Mouse (Mus musculus) left cerebral cortex, postnatal 14 days (tissue): Measurements from ENCODE around the gene Tlk1. TPM values are rescaled to one million over a fixed set of nuclear protein-coding genes. Genes with fewer than 3 reads are reported as not detected.
A peak's percentile ranks its signal among the peaks of the same experiment; 100 is the strongest.

Experiments
- DNase-seq, 2 experiments: peaks; one replicate each; pipeline ENCODE4 v3.0.0; 2021 to 2022; ENCODE audit warnings: low spot score in 2 of 2, mixed read lengths in 1 of 2
- intact Hi-C: fragments of 180-260 bp; cut with DNase I; formaldehyde crosslinking; loops from one replicate; pipeline ENCODE4 v1.15.1; 2025
- long read RNA-seq, 2 experiments: library from polyadenylated mRNA; stranded (forward); transcript quantifications; one replicate each; pipeline ENCODE4 v2.0.0; 2021
- total RNA-seq, 2 experiments: library from RNA; stranded (reverse); gene quantifications; 2 replicates each; pipeline ENCODE4 v1.2.3; 2021

Gene Tlk1
- total RNA-seq = 100 to 1,000 TPM in 1 of 2 experiments, 10 to 100 TPM in 1; 93.3 to 101 TPM
- long read RNA-seq, experiment 1, full-length matches to known transcripts = 60 of 100 reads
- long read RNA-seq, experiment 1, partial matches to known transcripts = 6 of 100 reads
- long read RNA-seq, experiment 1, other reads (novel, unspliced or antisense) = 34 of 100 reads
- long read RNA-seq, experiment 2, full-length matches to known transcripts = 31 of 58 reads
- long read RNA-seq, experiment 2, partial matches to known transcripts = 3 of 58 reads
- long read RNA-seq, experiment 2, other reads (novel, unspliced or antisense) = 24 of 58 reads

DNA sequence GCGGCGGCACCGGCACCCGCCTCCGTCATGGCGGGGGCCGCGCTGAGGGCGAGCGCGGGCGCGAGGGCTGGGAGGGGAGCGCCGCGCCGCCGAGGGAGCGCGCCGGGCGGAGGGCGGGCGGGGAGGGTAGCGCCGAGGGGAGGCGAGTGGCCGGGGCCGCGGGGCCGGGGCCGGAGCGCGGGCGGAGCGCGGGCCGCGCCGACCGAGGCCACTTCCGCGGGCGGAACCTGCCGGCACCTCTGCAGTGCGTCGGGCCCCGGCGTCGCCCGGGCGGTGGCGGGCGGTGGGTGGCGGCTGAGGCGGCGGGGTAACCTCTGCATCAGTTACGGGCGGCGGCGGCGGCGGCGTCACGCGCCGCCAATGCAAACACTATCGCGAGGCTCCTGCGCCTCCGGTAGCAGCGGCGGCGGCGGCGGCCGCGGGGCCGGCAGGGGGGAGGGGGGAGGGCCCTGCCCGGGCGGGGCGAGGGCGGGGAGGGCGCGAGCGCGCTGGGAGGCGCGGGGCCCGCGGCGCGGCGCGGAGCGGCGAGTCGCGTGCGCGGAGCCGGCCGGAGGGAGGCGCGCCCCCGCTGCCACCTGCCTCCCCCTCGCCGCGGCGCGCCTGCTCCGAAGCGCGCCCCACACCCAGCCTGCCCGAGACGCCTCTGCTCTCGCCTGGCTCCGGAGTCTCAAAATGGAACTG, at the start of gene Tlk1:
Tlk1 (minus strand) TSS at position 358 of the 681 bp plus-strand sequence.
- peak; percentile 55 to 65 for DNase-seq
- intact Hi-C loops = loop anchor here (2.0 to 5.0 kb wide), 3 partner anchors 45 to 212 kb away; no protein-coding TSS in a partner anchor

GRCm38 (mm10) chr2:70875129-70875528, 49.6 kb upstream of the Tlk1 start:
- no peak for DNase-seq
- intact Hi-C loops = no loop called here

DNA sequence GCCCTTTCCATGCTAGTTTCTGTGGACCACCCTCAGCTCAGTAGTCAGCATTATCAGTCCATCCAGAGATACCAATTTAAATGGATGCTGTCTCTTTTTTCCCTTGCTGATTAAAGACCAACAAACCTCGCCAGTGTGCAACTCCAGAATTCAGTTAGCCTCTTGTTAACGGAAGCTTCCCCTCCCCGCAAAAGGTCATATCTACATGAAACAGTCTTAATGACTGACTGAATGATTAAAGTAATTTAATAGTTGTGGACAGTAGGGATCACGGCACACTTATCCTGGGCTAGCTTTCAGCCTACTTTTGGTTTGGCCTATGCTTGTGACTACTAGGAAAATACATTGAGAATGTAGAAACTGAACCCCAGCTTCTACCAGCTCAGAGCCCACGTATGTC, 47.6 kb upstream of the Tlk1 start:
- intact Hi-C loops = no loop called here
- DNase-seq = no peak

DNA sequence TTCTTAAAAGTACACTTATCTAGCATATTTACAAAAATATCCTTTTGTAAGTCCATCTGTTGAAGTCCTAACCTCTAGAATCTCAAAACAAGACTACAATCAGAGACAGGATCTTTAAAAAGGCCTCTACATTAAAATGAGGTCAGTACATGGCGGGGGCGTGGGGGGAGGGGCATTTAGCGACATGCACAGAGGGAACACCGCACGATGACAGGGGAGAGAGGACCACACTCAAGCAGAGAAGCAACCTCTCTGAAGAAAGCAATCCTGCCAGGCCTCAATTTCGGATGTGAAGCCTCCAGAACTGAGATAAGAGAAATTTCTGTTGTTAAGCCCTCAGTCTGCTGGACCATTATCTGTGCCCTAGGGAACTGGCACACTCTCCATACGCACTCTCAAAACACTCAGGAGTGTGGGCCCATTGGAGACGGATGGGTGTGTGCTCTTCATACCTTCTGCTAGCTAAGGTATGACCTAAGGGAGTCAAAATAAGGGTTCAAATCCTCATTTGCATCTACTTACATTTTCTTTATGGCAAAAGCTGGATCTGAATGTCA, 46.0 kb upstream of the Tlk1 start:
- DNase-seq = no peak
- intact Hi-C loops = no loop called here

DNA sequence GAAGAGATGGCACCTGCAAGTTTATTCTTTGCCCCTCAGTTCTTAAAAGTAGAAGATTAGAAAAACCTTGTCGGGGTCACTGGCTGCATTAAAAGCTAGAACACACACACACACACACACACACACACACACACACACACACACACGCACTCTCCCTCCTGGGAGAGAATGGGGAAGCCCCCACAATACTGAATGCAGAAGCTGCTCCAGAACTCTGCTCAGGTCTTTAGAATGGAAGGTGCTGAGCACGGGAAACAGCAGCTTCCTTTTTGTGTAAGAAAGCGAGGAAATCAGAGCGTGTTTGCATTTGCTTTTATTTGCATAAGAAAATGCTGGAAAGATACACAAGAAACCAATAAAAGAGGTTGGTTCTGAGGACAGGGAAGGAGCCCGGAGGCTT, 45.3 kb upstream of the Tlk1 start:
- DNase-seq = no peak
- intact Hi-C loops = no loop called here

DNA sequence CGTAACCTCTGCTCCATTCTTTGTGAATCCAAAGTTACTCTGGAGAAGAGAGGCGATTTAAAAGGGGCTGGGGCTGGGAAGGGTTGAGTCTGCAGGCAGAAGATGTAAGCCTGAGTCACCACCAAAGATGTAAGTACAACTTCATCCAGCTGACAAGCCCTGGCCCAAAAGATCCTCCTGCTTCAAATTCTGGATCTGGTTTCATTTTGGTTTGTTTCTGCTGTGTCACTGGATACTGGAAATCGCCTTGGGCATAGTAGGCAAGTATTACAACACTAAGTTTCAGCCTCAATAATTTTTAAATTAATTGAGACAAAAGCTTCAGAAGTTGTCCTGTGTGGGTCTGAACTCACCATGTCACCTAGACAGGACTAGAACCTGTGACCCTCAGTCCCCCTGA, 43.6 kb upstream of the Tlk1 start:
- intact Hi-C loops = no loop called here
- DNase-seq = no peak

DNA sequence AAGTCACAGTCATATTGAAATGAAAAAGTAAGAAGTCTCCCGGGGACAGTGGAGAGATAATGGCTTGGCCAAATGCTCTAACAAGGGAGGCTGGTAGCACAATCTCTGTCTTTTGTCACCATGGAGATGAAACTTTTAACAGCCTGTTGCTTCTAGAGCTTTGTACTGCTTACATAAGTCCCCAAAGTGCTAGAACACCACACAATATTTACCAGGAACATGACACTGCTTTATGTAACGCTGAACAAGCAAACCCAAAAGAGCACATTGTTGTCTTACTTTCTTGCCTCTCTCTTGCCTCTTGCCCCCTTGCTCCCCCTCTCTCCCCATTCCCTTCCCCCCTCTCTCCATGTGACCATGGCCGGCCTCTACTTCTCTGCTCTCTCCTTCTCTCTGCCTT, 41.7 kb upstream of the Tlk1 start:
- no peak for DNase-seq
- intact Hi-C loops = no loop called here

DNA sequence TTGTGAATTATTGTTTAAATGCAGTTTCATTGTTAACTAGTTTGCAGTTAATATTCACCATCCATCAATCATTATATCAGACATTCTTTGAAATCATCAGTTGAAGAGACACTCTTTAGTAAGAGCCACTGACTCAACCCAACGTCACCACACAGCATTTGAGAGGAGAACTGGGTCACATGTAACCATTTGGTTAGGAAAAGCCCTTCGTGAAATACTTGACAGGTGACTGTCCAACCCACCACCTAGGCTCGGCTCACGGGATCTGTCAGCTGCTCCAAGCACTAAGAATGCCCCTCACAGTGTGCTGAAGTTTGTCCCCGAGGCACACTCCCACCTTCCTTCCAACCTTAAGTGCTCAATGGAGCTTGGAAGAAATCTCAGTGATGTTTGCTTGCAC, 37.4 kb upstream of the Tlk1 start:
- intact Hi-C loops = no loop called here
- DNase-seq = no peak

DNA sequence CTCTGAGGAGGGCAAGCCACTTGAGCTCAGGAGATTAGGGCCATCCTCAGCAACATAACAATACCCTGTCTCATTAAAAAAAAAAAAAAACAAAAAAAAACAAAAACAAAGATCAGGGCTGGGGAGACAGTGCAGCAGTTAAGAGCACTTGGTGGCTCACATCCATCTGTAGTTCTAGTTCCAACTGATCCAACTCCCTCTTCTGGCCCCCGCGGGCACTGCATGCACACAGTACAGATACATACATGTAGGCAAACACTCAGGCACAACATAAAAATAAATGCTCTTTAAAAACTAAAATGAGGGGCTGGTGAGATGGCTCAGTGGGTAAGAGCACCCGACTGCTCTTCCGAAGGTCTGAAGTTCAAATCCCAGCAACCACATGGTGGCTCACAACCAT, 34.2 kb upstream of the Tlk1 start:
- no peak for DNase-seq
- intact Hi-C loops = no loop called here

GRCm38 (mm10) chr2:70856971-70857370, 31.4 kb upstream of the Tlk1 start:
- no peak for DNase-seq
- intact Hi-C loops = no loop called here

DNA sequence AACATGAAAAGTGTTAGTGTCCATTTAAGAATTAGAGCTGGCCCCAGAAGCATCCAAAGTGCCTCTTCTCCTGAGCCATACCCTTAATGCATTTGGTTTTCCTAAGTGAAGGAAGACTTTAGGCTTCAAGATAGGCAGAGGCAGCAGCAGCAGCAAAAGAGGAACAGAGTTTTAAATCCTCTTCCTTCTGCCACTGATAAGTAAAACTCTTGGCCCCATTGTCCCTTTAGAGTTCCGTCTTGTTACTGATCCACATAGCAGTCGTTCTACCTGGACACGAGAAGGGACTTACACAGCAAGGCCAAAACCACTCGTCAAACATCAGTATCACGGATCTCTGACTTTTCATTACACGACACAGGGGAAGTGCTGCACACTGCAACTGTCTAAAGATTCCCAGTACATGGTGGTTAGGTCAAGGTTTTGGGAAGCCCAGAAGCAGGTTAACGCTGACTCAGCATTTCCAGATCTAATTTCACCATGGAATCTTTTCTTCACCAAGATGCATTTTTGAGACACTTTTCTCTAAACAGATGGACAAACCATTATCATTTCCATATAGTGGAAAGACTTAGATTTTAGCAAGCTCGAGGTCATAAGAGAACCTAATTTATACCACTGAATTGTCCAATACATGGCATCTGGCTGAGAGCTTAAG, 28.8 kb upstream of the Tlk1 start:
- DNase-seq = no peak
- intact Hi-C loops = loop anchor here (5.0 kb wide), 1 partner anchor 43 kb away; no protein-coding TSS in a partner anchor

- no peak for DNase-seq
- intact Hi-C loops = loop anchor here (5.0 kb wide), 1 partner anchor 44 kb away; no protein-coding TSS in a partner anchor
These were observed 27.8 kb upstream of the Tlk1 start for GRCm38 (mm10) chr2:70853329-70853728.

DNA sequence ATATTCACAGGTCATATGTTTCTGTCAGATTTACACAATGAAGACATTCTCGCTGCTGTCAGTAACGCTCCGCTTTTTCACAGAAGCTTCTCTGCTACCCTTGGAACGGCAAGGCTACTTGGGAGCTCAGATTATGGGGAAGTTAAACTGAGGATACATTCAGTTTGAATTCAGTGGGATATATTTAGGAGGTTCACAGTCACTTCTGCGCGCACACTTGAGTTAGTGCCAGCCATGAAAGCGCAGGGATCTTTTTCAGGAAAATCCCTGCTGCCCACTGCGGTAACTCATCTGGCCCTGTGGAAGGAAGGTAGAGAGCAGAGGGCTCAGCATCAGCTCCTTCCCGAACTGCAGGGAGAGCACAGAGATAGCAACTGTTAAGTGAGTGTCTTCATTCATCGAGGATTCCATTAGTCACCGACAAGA, 27.3 kb upstream of the Tlk1 start:
- peak; percentile 68 to 81 for DNase-seq
- intact Hi-C loops = loop anchor here (5.0 kb wide), 1 partner anchor 44 kb away; no protein-coding TSS in a partner anchor

- DNase-seq = no peak
- intact Hi-C loops = loop anchor here (5.0 kb wide), 1 partner anchor 45 kb away; no protein-coding TSS in a partner anchor
These were observed 26.8 kb upstream of the Tlk1 start for GRCm38 (mm10) chr2:70852186-70852795.

DNA sequence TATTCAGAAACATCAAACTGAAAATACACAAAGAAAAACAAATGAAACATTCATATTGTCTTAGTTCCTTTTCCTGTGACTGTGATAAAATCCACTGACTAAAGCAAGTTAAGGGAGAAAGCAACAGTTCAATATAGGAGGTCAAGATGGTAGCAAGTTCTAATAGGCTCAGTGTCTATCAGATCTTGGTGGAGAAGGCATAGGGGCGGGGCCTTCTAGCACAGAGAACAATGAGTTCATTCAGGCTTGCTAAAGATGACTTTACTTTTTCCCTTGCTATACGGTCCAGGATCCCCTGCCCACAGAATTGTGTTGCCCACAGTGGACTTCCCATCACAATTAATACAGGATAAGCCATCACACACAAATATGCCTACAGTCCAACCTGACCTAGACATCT, 20.3 kb upstream of the Tlk1 start:
- intact Hi-C loops = no loop called here
- DNase-seq = no peak

- DNase-seq = no peak
These were observed 19.3 kb upstream of the Tlk1 start for GRCm38 (mm10) chr2:70844694-70845395.

GRCm38 (mm10) chr2:70842049-70842618, 16.6 kb upstream of the Tlk1 start:
- intact Hi-C loops = loop anchor here (5.0 kb wide), 1 partner anchor 75 kb away; no protein-coding TSS in a partner anchor

More at GRCm38 (mm10) chr2:70844694-70845395, 19.3 kb upstream of the Tlk1 start:
- intact Hi-C loops = loop anchor here (5.0 kb wide), 1 partner anchor 72 kb away; no protein-coding TSS in a partner anchor

GRCm38 (mm10) chr2:70838536-70839216, 13.1 kb upstream of the Tlk1 start:
- intact Hi-C loops = no loop called here
- no peak for DNase-seq

More at GRCm38 (mm10) chr2:70842049-70842618, 16.6 kb upstream of the Tlk1 start:
- DNase-seq = no peak
